Mouse (Mus musculus) heart, postnatal 4 days (tissue): Measurements from ENCODE around the gene Mapk14. TPM values are rescaled to one million over a fixed set of nuclear protein-coding genes. Genes with fewer than 3 reads are reported as not detected.

ENCODE experiments used
- DNase-seq: peaks from one replicate; pipeline ENCODE4 v3.0.0; 2021
- total RNA-seq, 2 experiments: library from RNA; stranded (reverse); gene quantifications; 2 replicates each; pipeline ENCODE4 v1.2.3; 2021

Gene Mapk14
- total RNA-seq, result 10 to 100 TPM; 45.1 to 49.6 TPM

DNA sequence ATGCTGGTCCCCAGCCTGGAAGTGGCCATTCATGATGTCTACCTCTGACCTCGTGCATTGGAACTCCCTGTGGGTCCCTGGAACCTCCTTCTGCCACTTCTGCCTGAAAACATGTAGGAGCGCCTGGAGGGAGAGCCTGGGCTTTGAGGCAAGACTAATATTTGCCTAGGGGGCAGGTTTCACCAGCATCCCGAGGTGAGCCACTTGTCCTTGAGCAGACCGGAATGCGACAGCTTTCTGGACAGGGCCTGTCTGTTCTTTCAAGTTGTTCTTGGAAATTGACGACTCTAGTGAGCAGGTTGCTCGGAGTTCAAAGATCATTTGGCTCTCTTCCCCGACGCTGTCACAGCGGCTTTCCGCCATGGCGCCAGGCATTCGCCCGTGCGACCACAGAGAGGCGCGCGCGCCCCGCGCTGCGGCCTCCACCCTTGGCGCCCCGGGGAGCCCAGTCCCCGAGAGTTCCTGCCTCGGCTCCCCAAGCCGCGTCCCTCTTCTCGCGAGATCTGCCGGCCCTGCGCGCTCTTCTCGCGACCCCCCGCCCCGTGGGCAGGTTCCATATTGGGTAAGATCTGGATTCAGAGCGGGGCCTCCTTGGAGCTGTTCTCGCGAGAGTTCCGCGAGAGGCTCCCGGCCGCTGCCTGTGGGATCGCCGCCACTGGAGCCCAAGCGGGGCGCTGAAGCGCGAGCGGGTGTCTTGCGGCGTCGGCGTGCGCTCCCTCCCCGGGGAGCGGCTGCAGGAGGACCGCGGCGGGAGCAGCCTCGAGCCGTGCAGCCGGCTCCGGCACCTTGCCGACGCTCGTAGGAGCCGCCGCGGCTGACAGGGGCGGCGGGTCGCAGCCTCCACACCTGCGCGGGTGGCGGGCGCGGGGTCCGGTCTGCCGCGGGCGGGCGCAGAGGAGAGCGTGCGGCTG lies at the start of gene Mapk14:
Gene Mapk14, plus strand, starts transcription at position 554 of the 911 bp plus-strand sequence.
- peak; percentile 100 for DNase-seq

DNA sequence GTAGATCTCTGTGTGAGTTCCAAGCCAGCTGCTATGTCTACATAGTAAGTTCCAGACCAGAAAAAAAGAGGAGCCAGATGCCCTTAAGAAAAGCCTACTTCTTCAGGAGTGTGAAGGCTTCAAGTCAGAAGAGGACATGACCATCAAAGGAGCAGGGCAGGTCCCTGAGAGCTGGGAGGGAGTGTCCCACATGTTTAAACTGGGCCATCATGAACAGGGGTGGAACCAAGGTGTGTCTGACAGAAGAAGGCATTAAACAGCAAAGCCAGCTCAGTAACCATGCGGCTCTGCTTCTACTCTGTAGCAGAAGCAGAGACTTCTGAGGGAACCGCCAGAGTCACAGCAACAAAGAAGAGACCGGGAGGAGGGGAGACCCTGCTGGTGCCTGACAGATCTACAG lies 47.4 kb upstream of the Mapk14 start:
- DNase-seq, result no peak

DNA sequence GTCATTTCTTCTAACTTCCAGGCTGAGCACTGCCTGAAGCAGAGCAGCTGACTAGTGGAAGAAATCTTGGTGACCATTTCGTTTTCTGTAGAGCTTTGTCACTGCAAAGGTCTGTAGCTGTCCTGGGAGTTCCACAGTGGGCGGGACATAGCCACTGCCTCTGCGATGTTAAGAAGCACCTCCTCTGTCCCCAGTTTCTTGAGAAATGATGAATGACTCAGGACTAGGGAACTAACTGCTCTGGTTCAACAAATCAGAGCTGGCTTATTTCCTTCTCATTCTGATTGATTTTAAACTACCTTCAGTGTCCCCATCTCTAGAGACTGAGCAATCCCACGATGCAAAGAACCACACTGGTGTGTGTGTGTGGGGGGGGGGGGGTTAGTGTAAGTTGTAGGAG lies 47.0 kb upstream of the Mapk14 start:
- no peak for DNase-seq

DNA sequence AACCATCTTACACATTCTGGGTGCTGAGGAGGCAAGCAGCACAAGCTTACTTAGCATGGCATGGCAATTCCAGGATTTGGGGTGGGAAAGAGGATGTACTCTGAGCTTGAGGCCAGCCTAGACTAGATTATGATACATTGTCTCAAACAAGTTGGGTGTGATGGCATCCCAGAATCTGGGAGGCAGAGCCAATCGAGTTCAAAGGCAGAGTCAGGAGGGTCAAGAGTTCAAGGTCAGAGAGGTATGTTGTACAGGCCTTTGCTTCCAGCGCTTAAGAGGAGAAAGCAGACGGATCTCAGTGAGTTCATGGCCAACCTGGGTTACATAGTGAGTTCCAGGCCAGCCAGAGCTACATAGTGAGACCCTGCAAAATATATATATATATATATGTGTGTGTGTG lies 44.9 kb upstream of the Mapk14 start:
- no peak for DNase-seq

DNA sequence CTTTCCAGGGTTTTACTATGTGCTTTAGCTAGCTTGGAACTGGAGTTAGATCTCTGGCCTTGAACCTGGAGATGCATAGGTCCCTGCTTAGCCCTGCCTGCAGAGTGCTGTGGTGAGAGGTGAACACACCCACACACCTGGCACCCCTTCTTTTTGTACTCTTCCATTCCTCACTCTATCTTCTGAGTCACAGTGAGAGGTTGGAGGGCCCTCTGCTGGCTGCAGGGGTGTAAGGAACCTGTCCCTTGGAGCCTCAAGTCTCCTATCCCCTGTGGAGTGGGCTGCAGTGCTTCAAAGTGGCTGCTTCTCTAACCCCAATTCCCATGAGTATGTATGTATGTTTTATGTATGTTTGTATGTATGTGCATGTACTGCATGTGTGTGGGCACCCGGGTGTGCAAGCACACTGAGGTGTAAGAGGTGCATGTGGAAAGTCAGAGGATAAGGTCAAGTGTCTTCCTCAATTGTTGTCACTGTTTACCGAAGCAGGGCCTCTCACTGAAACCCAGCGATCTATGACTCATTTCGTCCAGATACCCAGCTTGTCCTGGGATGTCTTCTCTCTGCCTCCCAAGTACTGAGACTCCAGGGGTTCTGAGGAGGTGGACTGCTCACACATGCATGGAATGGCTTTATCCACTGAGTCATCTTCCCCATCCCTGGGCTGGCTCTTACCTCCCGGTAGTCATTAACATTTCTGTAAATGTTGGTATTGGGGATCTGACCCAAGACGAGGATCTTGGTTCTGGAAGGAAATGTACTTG lies 42.3 kb upstream of the Mapk14 start:
- peak; percentile 53 for DNase-seq

DNA sequence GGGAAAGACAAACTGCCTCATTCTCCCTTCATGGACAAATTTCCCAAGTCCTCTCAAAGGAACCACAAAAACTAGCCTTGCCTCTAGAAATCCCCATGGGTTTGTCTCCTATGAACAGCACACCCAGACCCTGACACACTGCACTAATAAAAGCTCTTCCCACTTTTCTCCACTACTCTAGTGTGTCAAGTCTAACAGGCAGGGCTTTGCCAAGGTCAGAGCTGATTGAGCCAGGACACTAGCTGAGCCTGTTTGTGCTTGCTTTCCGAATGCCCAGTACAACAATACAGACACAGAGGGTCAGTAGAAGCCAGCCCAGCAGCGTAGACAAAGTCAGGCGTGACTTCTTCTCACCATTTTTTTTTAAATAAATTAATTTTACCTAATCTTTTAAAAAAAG lies 40.9 kb upstream of the Mapk14 start:
- DNase-seq, result no peak

DNA sequence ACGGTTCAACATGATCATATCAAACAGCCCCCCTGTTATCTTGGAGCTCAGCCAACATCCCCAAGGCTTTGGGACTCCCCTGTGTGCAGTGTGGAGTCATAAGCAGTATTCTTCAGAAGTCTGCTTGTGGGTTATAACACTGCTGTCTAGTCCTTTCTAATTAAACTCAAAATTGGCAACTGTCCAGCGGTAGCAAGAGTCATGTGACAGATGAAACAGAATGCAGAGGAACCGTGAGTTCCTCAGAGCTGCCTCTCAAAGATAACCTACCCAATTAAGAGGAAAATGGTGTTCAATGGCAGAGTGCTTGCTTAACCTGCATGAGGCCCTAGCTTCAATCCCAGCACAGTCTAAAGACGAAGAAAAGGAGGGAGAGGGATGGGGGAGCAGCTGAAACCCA lies 33.2 kb upstream of the Mapk14 start:
- no peak for DNase-seq

DNA sequence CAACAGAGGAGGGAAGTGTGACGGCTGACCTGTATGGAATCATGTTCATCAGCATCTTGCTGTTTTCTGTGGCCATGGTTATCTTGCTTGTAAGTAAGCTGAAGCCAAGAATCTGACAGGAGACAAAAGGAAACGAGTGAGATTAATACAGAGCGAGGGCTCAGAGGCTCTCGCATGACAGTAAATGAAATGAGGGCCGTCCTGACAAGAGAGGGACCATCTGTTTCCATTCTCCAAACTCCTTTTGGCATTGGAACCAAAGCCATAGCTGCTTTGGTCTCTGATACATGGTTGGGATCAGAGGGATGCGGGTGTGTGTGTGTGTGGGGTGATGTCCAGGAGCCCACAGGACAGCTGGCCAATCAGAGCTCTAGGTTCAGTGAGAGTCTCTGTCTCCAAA lies 31.6 kb upstream of the Mapk14 start:
- no peak for DNase-seq

DNA sequence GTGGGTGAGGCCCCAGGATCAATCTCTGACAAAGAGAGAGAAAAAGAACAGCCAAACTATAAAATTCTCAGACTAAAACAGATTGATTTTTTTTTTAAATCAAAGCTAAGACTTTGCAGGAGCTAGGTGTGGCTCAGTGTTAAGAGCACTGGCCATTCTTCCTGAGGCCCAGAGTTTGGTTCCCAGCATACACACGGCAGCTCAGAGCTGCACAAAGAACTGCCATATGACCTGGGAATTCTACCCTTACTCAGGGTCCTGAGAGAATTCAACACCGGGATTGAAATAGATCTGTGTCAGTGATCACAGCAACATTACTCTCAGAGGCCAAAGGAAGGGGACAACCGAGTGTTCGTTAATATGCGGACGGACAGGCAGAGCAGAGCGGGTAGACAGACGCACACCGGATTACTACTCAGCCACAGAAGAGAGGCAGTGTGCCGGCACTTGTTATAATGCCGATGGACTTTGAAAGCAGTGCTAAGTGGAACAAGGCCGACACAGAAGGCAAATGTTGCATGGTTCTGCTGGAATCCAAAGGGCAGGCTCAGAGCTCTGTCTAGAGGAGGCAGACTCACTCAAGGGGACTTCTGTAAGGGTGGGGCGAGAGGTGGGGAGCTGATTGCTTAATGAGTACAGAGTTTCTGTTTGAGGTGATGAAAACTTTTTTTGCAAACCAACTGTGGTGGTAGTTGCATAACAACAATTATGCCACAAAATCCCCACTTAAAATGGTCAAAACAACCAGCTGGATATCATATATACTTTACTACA lies 8.6 kb upstream of the Mapk14 start:
- DNase-seq, result no peak

DNA sequence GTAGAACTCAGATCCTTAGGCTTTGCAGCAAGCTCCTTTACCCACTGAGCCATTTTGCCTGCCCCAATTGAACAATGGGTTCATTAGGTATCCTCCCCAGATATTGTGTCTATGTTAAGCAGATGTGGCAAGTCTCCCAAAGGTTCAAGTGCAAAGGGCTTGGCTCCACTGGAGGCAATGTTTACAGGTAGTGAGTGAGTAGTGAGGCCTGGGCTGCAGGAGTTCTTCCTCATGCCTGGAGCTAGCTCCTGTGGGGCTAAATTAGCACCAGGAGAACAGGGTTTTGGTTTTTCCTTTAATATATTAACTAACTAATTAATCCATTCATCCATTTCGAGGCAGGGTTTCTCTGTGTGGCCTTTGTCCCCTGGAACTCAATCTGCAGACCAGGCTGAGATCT lies 7.5 kb upstream of the Mapk14 start:
- DNase-seq, result no peak

DNA sequence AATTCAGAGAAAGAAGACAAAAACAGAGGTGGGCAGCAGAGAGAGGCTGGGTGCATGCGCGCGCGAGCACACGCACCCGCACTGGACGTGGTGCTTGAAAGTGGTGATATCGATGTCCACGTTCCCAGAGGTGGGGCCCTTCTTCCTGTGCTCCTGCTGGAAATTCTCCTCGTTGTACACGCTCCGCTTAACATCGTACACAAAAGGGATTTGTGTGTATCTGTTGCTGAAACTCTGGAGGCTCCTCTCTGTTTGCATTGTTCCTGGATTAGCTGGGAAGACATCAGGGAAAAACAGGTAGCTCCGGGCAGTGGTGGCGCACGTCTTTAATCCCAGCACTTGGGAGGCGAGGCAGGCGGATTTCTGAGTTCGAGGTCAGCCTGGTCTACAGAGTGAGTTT lies 6.5 kb upstream of the Mapk14 start:
- DNase-seq, result no peak

DNA sequence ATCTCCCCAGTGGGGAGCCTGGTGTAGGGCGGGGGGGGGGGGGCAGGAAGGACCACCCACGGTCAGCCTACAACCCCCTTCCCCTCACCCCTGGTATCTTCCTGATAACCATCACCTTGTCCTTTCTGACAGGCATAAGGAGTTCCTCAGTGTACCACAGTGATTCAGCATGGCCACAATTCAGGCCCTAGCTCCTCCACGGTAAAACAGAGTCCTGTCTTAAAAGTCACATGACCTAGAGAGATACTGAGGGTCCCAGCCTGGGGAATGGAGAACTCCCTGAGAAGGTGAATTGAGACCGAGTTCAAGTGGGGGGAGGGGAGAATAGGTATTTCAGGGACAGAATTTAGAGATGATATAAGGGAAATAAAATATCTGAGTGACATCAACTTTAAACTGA lies 3.8 kb upstream of the Mapk14 start:
- no peak for DNase-seq

DNA sequence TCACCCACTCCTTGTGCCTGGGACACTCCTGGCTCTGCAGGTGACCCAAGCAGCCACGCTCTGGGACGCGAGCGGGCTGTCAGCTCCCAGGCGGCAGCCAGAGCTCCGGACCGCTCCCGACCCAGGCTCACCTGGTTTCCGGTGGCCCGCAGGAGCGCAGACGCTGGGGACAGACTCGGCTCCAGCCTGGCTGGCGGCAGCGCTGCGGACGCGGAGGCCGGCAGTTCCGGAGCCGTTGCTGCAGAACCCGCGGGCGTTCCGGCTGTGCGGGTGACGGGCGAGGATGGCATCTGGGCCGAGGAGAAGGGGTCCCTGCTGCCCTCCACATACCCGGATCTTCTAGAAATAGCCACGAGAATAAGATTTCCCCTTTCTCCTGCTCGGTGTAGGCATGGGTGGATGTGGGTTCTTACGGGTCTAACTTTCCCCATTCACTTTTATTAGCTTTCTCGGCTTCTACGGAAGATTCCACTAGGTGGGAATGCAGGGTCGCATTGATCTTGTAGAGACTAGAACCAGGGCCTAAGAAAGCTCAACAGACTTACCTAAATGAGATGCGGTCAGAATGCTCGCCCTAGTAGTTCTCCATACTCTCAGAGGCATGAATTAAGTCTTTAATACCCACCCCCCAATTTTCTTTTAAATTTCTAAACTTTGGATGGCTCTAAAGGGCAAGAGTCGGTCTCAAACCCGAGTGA lies 1.4 kb upstream of the Mapk14 start, which contains the start of gene Slc26a8:
Gene Slc26a8, minus strand, starts transcription at position 648 of the 698 bp plus-strand sequence.
- DNase-seq, result peak; percentile 36

DNA sequence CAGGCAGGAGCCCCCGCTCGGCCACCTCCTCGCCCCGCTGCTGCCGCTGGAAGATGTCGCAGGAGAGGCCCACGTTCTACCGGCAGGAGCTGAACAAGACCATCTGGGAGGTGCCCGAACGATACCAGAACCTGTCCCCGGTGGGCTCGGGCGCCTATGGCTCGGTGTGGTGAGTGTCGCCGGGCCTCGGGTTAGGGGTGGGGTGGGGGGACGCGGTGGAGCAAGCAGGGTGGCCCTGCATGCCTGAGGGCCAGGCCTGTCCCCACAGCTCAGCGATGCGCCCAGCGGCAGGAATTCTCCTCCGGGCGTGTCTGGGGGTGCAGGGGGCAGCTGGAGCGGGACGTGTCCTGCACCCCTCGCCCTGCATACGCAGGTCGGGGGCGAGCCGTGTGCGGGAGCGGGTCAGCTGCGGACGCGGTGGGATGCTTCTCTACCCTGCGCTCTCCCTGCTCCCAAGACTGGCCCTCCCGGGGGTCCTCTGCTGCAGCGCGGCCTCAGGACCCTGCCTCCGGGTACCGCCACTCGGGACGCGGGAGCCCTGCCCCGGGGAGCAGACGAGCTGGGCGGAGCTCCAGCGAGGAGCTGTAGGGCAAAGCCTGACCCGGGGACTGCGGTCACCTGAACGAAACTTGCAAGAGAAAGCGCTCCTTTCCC lies 685 bp downstream of the Mapk14 start:
- peak; percentile 67 for DNase-seq

DNA sequence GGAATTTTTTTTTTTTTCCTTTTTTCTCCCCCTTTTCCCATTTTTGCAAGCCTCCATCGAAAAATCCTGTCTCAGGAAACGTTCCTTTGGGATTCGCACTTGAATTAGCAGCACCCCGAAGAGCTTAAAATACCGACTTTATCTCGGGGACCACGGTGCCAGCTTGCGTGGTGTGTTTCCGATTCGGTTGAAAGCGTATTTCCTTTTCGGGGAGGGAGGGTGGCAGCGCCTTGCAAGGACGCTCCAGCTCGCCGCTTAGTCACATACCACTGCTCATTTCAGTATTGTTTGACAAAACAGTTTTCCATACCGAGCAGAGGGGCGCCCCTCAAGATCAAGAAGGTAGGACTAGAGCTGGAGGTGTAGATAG lies 1.2 kb downstream of the Mapk14 start:
- peak; percentile 48 for DNase-seq

DNA sequence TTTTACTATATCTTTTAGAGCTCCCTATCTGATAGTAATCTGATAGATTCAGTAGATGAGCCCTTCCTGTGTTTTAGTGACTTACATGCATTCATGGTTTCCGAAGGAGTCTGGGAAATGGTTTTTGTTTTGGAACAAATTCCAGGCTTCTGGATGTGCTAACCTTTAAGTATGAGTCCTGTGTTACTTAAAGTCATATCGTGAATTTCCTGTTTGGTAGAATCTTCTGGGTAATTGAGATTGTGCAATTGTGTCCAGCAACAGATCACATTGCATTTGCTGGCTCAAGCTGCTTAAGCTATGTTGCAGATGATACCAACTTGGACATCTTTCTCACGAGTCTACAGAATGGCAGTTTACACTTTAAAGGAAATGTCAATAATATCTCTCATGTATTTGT lies 2.0 kb downstream of the Mapk14 start:
- DNase-seq, result no peak

DNA sequence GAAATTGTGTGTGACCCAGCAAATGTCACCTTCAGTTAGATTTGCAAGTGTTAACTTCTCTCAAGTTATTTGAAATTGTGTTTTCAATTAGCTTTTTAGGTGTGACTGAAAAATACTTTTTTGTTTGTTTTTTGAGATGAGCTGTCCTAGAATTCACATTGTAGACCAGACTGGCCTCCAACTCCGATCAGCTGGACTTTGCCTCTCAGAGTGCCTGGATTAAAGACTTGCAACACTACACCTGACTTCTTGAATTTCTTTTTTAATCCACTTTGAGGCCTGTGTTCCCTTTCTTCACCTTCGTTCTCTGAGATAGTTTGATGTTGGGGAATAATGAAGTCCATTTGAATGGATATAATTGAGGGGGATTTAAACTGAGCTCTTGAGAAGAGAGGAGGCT lies 2.9 kb downstream of the Mapk14 start:
- no peak for DNase-seq

DNA sequence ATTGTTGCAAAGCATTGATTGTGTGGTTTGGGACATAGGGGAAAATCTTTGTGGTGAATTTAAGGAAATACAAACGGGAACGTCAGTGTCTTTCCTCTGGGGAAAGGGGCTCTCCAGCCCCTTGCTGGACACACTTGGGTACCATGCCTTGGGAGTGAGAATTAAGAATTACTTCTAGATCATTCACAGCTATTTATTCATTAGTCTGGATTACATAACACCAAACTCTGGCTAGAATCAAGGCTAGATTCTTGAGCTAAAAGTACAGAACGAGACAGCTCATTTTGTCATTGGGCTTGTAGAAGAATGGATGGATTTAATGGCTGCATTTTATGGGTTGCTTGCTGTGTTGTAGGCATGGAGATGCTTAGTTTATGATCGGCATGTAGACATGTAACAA lies 3.7 kb downstream of the Mapk14 start:
- DNase-seq, result no peak

DNA sequence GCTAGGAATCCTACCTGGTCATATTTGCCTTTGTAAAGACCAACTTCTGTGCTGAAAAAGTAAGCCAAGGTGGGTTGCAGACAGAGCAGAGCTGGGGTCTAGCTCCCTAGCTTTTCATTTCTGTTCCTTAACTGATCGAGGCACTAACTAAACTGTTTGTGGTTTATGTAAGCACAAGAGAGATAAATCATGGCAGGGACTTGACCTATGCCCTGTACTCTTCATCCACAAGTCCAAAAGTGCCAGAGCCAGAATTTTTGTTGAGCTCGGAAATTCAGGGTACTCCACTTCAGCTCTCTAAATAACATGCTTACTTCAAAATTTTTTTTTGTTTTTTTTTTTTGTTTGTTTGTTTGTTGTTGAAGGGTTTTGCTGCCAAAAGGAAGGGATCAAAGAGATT lies 5.5 kb downstream of the Mapk14 start:
- DNase-seq, result no peak

DNA sequence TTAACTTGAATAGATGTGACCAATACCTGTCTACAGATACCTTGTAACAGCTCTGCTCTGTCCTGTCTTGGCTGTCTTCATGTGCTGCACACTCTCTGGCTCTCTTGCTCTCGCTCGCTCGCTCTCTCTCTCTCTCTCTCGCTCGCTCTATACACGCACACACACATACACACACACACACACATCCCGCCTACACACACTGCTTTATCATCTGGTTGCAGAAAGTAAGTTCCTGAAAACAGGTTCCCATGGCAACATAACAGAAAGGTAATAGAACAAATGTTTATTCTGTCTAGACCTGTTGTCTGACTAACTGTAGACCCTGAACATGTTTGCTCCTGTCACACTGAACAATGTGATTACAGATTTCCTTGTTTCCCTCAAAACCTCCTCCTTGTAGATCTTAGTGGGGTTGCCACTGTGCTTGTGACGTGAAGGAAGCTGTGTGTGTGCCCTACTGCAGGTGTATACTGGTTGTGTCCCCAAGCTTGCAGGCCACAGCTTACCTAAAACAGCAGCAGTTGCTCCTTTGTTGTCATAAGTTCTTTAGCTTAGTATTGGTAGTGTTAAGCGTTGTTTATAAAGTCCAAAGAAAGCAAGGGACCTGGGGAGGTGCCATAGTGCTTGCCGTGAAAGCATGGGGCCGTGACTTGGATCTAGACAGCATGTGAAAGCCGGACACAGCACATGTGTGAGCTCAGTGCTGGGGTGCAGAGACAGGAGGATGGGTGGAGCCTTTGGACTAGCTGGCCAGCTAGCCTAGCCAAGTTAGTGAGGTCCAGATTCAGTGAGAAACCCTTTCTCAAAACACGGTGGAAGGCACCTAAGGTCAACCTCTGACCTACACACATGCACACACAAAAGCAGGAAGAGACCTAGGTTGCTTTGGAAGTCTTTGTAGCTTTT lies 6.4 kb downstream of the Mapk14 start:
- DNase-seq, result no peak

DNA sequence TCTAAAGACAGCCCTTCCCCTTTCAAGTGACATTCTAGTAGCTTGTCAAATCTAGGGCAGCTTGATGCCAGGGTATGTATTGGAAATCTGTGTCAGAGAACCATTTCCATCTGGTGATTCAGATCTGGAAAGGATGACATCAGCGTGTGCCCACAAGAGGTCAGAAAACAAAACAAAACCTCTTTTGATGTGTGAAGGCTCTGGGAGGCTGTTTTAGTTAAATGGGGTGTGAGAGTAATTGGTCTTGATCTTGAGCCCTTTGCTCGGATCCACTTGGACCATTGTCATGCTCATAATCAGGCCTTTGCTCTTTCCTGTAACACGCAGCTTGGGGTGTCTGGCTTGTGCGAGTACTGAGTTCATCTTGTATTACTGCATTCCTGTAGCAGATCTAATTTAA lies 7.1 kb downstream of the Mapk14 start:
- no peak for DNase-seq
